Mouse (Mus musculus) urinary bladder, postnatal 25 days (tissue): ENCODE data around the gene Taf3.

ENCODE experiments used
- DNase-seq: peaks from one replicate; pipeline ENCODE4 v3.0.0; 2022; ENCODE audit warnings: low spot score

Taf3 gene

DNA sequence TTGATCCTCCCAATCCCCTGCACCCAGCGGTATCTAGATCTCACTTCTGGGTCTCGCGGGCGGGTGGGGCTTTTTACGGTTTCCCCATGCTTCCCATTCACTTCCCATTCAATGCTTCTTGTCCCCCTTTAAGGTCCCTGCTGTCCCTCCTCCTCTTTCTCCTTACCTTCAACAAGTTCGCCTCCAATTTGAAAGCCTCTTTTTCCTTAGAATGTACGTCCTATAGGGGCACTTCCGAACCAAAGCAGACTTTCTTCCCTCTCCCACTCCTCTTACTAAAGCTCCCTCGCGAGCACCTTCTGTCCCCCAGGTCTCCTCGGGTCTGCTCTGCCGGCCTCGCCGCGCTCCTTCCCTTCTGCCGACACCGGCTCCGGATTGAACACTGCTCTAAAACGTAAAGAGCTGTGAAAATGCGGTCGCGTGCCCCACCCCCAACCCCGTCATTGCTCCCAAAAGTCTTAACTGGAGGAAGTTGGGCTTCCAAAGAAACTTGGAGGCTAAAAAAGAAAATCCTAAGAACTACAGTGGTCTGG, 158.7 kb downstream of the Taf3 start, which contains the start of gene Gata3:
TSS of gene Gata3 (minus strand) at position 384 of the 533 bp plus-strand sequence.
- DNase-seq = no peak

DNA sequence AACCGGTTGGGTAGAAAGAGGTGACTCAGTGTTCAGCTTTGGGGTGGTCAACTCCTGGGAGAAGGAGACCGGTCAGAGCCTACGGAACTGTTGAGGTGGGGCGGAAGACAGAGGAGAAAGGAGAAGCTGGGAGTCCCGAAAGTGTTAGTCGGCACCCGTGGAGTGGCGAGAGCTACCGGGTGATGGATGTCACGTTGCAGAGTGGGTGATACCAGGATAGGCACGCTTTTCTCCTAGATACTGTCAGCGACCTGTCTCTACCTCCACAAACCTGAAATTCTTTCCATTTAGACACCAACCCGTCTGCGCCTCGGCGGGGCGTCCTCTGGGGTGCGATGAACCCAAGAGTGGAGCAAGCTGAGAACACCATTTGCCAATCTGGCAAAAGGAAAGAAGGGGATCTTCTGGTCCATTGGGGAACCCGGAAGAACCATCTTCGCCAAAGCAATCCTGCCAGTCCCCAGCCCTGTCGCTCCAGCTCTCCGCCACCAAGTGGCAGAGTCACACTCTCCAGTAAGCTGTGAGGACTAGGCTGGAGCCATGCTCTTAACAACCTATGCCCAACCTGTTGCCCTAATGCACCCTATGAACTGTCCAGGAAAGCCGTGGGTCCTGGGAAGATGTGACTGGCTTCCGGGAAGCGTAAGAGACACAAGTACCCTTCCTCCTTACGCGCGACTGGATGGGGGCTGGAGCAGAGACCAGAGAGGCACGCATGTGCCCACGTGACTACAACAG, 159.3 kb downstream of the Taf3 start, which contains the start of gene 9230102O04Rik:
TSS of gene 9230102O04Rik (minus strand) at position 628 of the 738 bp plus-strand sequence.
- no peak for DNase-seq

DNA sequence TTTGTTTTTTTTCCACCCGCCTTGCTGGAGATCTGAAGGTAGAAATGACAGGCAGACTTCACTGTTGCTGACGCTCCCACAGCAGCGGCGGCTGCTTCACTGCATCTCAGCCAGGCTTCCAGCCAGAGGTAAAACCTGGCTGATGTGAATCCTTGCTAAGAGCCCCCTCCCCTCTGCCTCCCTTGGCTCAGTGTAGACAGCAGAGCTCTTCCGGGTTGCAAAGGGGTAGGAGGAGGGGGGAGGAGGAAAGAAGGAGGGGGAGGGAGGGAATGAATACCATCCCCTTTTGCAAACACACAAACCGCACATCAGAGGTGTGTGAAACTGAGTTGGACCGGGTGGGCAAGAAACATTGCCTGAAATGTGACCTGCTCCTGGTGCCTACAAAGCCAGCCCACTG, 160.8 kb downstream of the Taf3 start:
- no peak for DNase-seq

DNA sequence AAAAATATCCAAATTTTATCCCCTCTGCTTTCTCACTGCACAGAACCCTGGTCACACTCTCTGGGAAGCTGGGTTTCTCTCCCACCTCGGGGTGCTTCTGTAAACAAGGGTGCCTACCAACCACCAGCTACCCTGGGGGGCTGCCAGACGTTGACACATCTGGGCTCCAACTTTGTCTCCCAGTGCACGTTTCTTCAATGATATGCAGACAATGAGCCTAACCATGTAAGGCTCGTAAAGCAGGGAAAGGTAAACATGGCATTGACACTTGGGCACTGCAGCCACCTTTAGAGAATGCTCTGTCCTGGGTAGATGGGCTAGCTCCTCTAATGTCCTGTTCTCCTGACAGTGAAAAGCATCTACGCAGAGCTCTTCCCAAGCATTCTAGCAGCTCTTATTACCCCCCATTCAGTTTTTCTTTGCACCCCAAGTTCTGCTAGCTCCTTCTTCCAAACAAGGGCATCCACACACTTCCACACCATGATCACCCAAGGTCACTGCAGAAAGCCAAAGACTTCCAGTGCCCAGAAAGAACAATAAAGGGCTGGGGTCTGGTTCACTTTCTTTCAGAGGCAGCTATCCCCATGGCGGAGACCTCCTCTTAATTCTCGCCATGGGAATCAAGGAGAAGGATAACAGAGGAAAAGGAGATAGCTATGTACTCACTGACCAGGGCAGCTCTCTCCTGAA, 161.3 kb downstream of the Taf3 start:
- no peak for DNase-seq

- DNase-seq = no peak
These were observed 162.4 kb downstream of the Taf3 start for GRCm38 (mm10) chr2:9886031-9886430.

DNA sequence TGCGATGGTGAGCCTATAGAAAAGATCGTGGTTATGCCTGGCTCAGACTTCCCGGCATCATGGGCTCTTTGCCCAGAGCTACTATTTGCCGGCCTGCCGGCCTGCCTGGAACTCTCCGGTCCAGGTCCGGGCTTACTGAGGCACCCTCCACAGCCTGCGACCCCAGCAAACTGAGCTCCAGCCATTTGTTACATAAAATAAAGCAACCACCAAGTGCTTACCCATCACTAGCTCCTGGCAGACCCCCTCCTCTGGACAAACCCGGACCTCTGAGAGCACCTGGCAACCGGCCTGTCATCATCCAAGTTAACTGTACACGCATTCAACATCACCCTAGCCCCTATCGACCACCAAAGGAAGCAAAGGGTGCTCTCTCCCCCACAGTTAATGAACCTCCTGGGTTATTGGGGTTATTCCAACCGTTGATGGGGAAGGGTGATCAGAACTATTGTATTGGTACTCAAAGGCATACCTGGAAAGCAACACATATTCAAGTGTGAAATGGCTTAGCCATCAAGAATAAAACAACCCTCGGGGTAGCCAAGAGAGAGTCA, 163.1 kb downstream of the Taf3 start:
- DNase-seq = no peak

GRCm38 (mm10) chr2:9884533-9885216, 163.7 kb downstream of the Taf3 start:
- no peak for DNase-seq

DNA sequence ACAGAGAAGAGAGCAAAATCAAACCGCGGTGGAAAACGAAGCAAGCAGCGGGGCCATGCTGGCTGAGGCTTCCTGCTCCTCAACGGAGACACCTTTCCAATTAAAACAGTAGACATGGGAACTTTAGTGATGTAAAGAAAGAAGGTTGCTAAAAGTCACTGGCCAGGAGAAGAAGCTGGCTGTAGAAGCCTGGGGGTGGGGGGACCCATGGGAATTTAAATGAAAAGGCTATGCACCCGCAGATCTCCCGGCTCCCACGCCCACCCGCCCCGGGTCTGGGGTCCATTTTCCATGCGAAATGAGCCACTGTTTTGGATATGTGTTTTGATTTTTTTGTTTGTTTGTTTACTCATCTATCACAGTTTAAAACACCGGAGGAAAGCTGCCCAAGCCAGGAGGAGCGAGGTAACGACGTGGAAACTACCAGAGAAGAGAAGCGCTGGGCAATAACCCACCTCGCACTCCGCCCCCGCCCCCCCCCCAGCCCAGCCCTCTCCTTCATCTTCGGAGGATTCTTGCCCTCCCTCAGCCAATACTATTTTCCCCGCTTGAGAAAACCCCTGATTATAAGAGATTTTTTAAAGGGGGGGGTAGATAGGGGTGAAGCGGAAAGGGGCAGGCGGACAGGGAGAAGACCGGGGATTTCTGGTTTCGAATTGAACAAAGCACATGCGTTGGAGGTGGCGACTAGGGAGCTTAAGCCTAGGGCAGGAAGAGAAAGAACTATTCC, 164.4 kb downstream of the Taf3 start:
- no peak for DNase-seq

DNA sequence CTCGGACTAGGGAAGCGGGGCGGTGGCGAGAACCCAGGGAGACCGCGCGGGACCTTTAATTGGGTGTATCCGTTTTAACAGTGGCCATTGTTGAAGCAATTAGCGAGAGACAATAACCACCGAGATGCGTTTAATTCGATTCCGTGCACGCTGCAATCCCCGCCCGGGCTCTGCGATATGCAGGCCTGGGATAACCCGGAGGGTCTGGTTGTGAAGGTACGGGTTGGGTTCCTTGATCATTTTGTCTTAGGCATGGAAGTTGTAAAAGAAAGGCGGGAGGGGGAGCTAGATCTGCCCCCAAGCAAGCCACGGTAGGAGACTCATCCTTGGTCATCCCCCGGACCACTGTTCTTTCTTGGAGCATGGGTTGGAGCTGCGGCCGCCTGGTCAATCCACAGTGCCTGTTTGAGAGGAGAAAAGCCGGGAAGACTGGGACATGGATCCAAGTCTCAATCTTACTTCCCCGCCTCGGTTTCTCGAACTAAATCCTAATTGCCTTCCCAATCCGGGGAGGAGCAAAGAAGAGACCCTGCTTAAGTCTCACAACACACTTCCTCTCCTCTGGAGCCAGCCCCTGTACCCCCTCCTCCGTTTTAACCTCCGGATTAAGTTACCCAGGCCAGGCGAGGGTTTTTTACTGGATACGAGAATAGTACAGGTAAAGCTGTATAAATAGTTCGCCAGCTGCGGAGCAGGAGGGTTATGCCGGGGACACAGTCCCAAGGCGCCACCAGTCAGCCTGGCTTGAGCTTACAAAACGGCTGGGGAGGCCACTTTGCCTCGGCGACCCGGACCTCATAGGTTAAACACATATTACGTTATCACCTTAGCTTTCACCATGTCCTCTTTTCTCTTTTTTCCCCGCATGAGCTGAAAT, 165.2 kb downstream of the Taf3 start:
- no peak for DNase-seq

DNA sequence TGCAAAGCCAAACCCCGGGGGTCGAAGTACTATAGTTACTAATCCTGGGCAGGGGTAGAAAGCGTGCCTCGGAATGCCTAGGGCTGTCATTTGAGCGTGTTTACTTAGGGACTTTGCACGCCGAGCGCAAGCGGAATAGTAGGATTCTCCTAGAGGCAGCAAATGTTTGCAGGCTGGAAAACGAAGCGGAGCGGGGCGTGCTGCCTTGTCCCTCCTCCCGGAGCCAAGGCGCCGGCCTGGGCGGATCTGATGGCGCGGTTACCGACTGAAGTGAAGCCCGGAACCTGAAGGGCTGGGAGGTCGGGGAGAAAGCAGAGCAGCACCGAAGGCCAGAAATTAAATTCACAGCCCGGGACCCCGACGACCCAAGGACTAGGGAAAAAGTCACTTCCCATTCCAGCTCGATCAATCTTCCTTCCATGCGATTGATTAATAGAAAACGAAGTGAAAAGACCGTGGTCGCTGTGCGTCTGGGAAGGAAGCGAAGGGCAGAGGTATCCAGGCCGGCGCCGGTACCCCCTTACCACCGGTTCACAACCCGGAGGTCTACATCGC, 165.9 kb downstream of the Taf3 start:
- no peak for DNase-seq

- DNase-seq = no peak
These were observed 166.8 kb downstream of the Taf3 start for GRCm38 (mm10) chr2:9881611-9882023.

DNA sequence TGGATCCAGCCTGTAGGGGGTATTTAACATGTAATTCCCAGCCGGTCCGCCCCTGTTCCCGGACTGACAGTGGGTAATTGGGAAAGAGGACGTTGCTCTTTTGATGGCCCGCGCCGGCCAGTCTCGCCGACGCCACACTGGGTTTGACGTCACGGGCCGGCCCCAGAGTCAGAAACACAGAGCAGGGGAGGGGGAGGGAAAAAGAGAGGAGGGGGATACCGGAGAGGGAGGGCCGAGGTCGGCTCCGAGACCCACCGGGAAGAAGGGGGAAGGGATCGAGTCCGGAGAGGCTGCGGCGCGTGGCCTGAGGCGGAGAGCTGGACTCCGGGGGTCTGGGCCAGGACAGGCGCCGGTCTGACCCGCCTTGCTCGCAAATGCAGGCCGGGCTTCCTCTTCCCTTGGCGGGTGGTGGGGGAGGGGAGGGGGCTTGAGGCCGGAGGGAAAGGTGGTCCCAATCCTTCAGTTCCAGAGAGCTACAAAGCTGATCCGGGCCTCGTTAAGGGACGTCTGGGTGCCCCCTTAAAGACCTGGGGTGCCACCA, 167.3 kb downstream of the Taf3 start, which contains the start of gene 4930412O13Rik:
TSS of gene 4930412O13Rik (plus strand) at position 202 of the 541 bp plus-strand sequence.
- DNase-seq = no peak

- DNase-seq = no peak
These were observed 168.1 kb downstream of the Taf3 start for GRCm38 (mm10) chr2:9880271-9880670.

DNA sequence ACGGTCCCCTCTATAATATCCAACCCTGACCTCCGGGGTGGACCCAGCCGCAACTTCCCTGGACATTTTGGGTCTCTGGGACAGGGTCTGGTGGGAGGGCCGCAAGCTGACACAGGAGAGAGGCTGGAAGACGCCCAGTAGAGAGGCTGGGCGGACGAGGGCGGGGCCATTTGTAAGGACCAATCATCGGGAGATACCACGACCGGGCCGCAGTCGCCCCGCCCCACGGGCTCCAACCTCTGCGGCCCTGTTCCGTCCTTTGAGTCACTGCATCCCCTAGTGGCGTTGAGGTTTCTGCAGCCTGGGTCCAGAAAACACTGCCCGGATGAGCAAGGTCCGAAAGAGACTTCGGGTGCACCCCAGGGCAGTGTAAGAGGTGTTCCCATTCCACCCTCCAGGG, 168.9 kb downstream of the Taf3 start:
- peak; percentile 88 for DNase-seq

DNA sequence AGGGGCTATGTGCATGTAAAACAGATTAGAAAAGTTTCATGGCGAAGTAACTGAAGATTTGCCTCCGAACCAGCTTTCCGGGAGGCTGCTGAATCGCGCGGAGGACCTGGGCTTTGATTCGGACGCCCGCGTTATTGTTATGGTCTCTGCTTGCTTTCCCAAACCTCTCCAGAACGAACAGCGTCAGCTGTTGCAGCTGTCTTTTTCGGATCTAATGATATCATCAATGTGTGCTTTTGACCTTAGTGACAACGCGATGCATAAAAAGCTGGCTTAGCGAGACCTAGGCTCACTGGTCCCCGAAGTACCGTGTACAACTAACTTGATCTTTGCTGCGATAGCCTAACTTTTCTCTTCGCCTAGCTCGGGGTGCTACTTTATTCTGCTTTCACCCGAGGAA, 169.3 kb downstream of the Taf3 start:
- no peak for DNase-seq

DNA sequence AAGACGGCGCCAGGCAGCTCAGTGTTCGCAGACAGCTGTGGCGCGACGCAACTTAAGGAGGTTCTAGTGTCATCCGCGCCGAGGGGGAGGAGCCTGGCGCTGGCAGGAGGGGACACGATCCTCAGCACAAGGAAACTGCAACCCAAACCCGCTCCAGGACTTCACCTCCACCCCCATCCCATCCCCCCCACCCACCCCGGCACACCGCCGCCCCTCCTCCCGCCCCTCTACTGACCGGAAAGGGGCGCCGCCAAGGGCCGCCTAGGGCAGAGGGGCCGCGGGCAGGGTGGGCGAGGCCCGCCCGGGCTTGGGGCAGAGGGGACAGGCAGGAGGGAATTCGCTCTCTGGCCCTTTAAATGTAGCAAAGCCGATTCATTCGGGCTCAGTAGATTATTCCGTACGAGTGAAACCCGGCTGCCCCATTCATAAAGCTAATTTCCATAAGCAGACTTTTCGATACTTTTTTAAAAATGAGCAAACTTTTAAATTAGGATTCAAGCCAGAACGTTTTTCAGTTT, 169.8 kb downstream of the Taf3 start:
- DNase-seq = peak; percentile 67

DNA sequence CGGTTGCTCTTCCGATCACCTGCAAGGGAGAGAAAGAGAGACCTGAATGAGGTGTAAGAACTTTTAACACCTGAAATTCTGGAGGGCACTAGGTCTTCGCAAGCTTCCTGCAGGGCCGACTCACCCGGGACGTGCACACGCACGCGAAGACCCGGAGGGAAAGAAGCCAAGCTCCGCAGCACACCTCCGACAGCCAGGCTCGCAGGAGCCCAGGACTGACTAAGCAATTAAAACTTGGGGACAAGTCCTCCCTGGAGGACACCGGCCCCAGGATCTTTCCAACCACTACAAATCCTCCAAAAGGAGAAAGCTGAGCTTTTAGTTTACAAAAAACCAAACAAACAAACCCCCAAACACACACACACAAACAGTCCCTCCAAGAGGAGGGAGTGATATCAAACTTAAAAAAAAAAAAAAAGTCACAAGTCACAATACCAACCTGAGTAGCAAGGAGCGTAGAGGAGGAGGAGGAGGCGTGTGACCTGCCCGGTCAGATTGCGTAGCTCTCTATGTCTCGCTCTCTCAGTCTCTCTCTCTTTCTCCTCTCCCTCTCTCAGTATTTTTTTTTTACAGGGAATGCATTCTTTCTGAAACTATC, 170.3 kb downstream of the Taf3 start:
- no peak for DNase-seq

DNA sequence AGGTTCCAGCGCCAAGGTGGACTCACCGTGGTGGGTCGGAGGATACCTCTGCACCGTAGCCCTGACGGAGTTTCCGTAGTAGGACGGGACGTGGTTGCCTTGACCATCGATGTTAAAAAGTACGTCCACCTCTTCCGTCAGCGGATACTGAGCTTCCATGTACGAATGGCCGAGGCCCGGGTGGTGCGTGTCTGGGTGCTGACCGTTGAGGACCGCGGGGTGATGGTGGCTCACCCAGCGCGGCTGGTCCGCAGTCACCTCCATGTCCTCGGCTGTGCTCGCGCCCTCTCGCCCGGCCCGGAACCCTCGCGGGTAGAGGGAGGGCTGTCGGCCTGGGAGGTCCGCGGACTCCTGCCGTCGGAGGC, 171.1 kb downstream of the Taf3 start:
- DNase-seq = no peak

- DNase-seq = no peak
These were observed 171.6 kb downstream of the Taf3 start for GRCm38 (mm10) chr2:9876621-9877325.
